Mouse (Mus musculus) kidney, embryonic 15.5 days (tissue): ENCODE measurements around the gene AL607142.1. TPM values are rescaled to one million over a fixed set of nuclear protein-coding genes. Genes with fewer than 3 reads are reported as not detected.

Experiments
- ATAC-seq: fragments of 200-750 bp; cut with Nextera tagmentation; replicated peaks from 2 replicates; pipeline ENCODE4 v1.8.0; 2017; ENCODE audit warnings: moderate TSS enrichment; ENCODE audit not compliant: low FRiP score
- H3K27ac ChIP-seq: fragments of 300-500 bp; sonication (generic); 2 replicates; pipeline ENCODE4 v1.5.1; 2015; ENCODE audit warnings: mild to moderate bottlenecking, inconsistent platforms
- H3K27me3 ChIP-seq: fragments of 300-500 bp; sonication (generic); 2 replicates; pipeline ENCODE4 v1.6.1; 2015; ENCODE audit warnings: inconsistent platforms
- H3K36me3 ChIP-seq: fragments of 300-500 bp; sonication (generic); 2 replicates; pipeline ENCODE4 v1.6.1; 2015; ENCODE audit warnings: inconsistent platforms
- H3K4me1 ChIP-seq: fragments of 300-500 bp; sonication (generic); 2 replicates; pipeline ENCODE4 v1.6.1; 2015; ENCODE audit warnings: inconsistent platforms
- H3K4me2 ChIP-seq: fragments of 300-500 bp; sonication (generic); 2 replicates; pipeline ENCODE4 v1.6.1; 2015; ENCODE audit warnings: moderate library complexity, mild to moderate bottlenecking, inconsistent platforms
- H3K4me3 ChIP-seq: fragments of 300-500 bp; sonication (generic); replicated peaks from 2 replicates; pipeline ENCODE4 v1.5.1; 2015; ENCODE audit warnings: mild to moderate bottlenecking, inconsistent platforms
- H3K9ac ChIP-seq: fragments of 300-500 bp; sonication (generic); 2 replicates; pipeline ENCODE4 v1.6.1; 2015; ENCODE audit warnings: mild to moderate bottlenecking, inconsistent platforms
- H3K9me3 ChIP-seq: fragments of 300-500 bp; sonication (generic); replicated peaks from 2 replicates; pipeline ENCODE4 v1.6.1; 2016; ENCODE audit warnings: inconsistent platforms
- WGBS: fragments of 180-500 bp; shearing (Covaris S2); methylation state at CpG from one replicate; pipeline ENCODE4 v1.1.7; 2015; ENCODE audit warnings: mixed read lengths; 5-methylcytosine and 5-hydroxymethylcytosine counted together
- polyA plus RNA-seq: library from polyadenylated mRNA; unstranded; fragments of >200 nt; fragmentation: Nextera tagmentation; extraction: Ambion mirVana; gene quantifications from 2 replicates; pipeline ENCODE4 v1.2.1, GENCODE M21; 2015

The AL607142.1 gene
- polyA plus RNA-seq = not detected in 2 replicates

GRCm38 (mm10) chr4:120064696-120065095 is at the start of gene AL607142.1:
Gene AL607142.1, plus strand, starts transcription at chr4:120064996.
- peaks cover 7% of the 10 kb centered on the region; the same call in 1 of the 2 replicates for H3K4me1 ChIP-seq
- H3K9me3 ChIP-seq = no peaks in the 10 kb centered on the region
- no peaks in the 10 kb centered on the region for H3K36me3 ChIP-seq
- no peak for ATAC-seq
- H3K4me2 ChIP-seq = no peak within 1 kb of the TSS
- H3K27ac ChIP-seq = no peak within 1 kb of the TSS
- 89% methylated on average over 10 of the region's 10 CpGs for WGBS
- 0 out of 2 replicates have a peak, but pooled peaks cover 3% of the 10 kb centered on the region for H3K27me3 ChIP-seq
- H3K4me3 ChIP-seq = no peak within 1 kb of the TSS
- no peak within 1 kb of the TSS for H3K9ac ChIP-seq

GRCm38 (mm10) chr4:120018426-120018825 is 46.4 kb upstream of the AL607142.1 start:
- no peak overlapping the region for H3K9ac ChIP-seq
- H3K9me3 ChIP-seq = no peaks in the 10 kb centered on the region
- H3K27me3 ChIP-seq = no peaks in the 10 kb centered on the region
- H3K4me1 ChIP-seq = no peaks in the 10 kb centered on the region
- no peak overlapping the region for H3K4me3 ChIP-seq
- 83% methylated on average over 5 of the region's 5 CpGs for WGBS
- no peaks in the 10 kb centered on the region for H3K36me3 ChIP-seq
- ATAC-seq = no peak
- no peak overlapping the region for H3K4me2 ChIP-seq
- H3K27ac ChIP-seq = no peak overlapping the region

GRCm38 (mm10) chr4:120022392-120022791 is 42.4 kb upstream of the AL607142.1 start:
- Histone ChIP-seq H3K36me3 (no peaks in the 10 kb centered on the region), H3K4me2 (no peak overlapping the region), H3K27me3 (no peaks in the 10 kb centered on the region), H3K4me1 (0 out of 2 replicates have a peak, but pooled peaks cover 4% of the 10 kb centered on the region), H3K9me3 (no peaks in the 10 kb centered on the region), H3K27ac (no peak overlapping the region), H3K9ac (no peak overlapping the region), H3K4me3 (no peak overlapping the region)
- ATAC-seq = no peak
- 54% methylated on average over 3 of the region's 3 CpGs for WGBS

GRCm38 (mm10) chr4:120023221-120023840 is 41.5 kb upstream of the AL607142.1 start:
- H3K36me3 ChIP-seq = no peaks in the 10 kb centered on the region
- 0 out of 2 replicates have a peak, but pooled peaks cover 4% of the 10 kb centered on the region for H3K4me1 ChIP-seq
- no peak overlapping the region for H3K4me2 ChIP-seq
- H3K9me3 ChIP-seq = no peaks in the 10 kb centered on the region
- no peak for ATAC-seq
- 92% methylated on average over 4 of the region's 4 CpGs for WGBS
- H3K4me3 ChIP-seq = no peak overlapping the region
- no peak overlapping the region for H3K9ac ChIP-seq
- H3K27me3 ChIP-seq = no peaks in the 10 kb centered on the region
- H3K27ac ChIP-seq = no peak overlapping the region

GRCm38 (mm10) chr4:120024071-120024470 is 40.7 kb upstream of the AL607142.1 start:
- ATAC-seq = no peak
- no peak overlapping the region for H3K9ac ChIP-seq
- no peak overlapping the region for H3K4me2 ChIP-seq
- H3K27me3 ChIP-seq = no peaks in the 10 kb centered on the region
- H3K9me3 ChIP-seq = no peaks in the 10 kb centered on the region
- H3K4me3 ChIP-seq = no peak overlapping the region
- H3K4me1 ChIP-seq = 0 out of 2 replicates have a peak, but pooled peaks cover 4% of the 10 kb centered on the region
- H3K36me3 ChIP-seq = no peaks in the 10 kb centered on the region
- H3K27ac ChIP-seq = no peak overlapping the region
- WGBS = 58% methylated on average over 10 of the region's 10 CpGs

GRCm38 (mm10) chr4:120027671-120028070 is 37.1 kb upstream of the AL607142.1 start:
- 74% methylated on average over 1 of the region's 1 CpGs for WGBS

GRCm38 (mm10) chr4:120029937-120030336 is 34.9 kb upstream of the AL607142.1 start:
- Histone ChIP-seq H3K27ac (no peak overlapping the region), H3K9me3 (no peaks in the 10 kb centered on the region), H3K27me3 (peaks cover 53% of the 10 kb centered on the region), H3K4me2 (no peak overlapping the region), H3K9ac (no peak overlapping the region), H3K4me1 (peaks cover 17% of the 10 kb centered on the region), H3K4me3 (no peak overlapping the region), H3K36me3 (no peaks in the 10 kb centered on the region)
- no peak for ATAC-seq
- WGBS = 88% methylated on average over 1 of the region's 1 CpGs

More at GRCm38 (mm10) chr4:120027671-120028070, 37.1 kb upstream of the AL607142.1 start:
- H3K9ac ChIP-seq = no peak overlapping the region
- H3K9me3 ChIP-seq = no peaks in the 10 kb centered on the region
- H3K4me1 ChIP-seq = peaks cover 9% of the 10 kb centered on the region; the same call in 1 of the 2 replicates
- no peak overlapping the region for H3K27ac ChIP-seq
- no peak overlapping the region for H3K4me2 ChIP-seq
- no peak for ATAC-seq
- no peak overlapping the region for H3K4me3 ChIP-seq
- H3K27me3 ChIP-seq = peaks cover 30% of the 10 kb centered on the region
- H3K36me3 ChIP-seq = no peaks in the 10 kb centered on the region

- peak overlapping the region; percentile 100 for H3K4me2 ChIP-seq
- H3K27ac ChIP-seq = no peak overlapping the region
- peaks cover 17% of the 10 kb centered on the region for H3K4me1 ChIP-seq
- WGBS = under 1% methylated on average over 37 of the region's 70 CpGs
- ATAC-seq = peak; percentile 86
- H3K36me3 ChIP-seq = no peaks in the 10 kb centered on the region
- H3K9ac ChIP-seq = peak overlapping the region; percentile 42
- no peaks in the 10 kb centered on the region for H3K9me3 ChIP-seq
- peak overlapping the region; percentile 61 for H3K4me3 ChIP-seq
- H3K27me3 ChIP-seq = peaks cover 71% of the 10 kb centered on the region
These were observed 32.3 kb upstream of the AL607142.1 start for GRCm38 (mm10) chr4:120032320-120032983.

- ATAC-seq = 0 out of 2 replicates have a peak, but pooled peaks have one; percentile 17
- Histone ChIP-seq H3K4me2 (peak overlapping the region; percentile 100), H3K27me3 (peaks cover 71% of the 10 kb centered on the region)
These were observed 31.8 kb upstream of the AL607142.1 start for GRCm38 (mm10) chr4:120032984-120033355.

GRCm38 (mm10) chr4:120036294-120036693 is 28.5 kb upstream of the AL607142.1 start:
- no peak overlapping the region for H3K4me2 ChIP-seq
- no peaks in the 10 kb centered on the region for H3K9me3 ChIP-seq
- no peaks in the 10 kb centered on the region for H3K36me3 ChIP-seq
- no peak overlapping the region for H3K4me3 ChIP-seq
- peaks cover 17% of the 10 kb centered on the region for H3K4me1 ChIP-seq
- no peak overlapping the region for H3K27ac ChIP-seq
- H3K27me3 ChIP-seq = peaks cover 55% of the 10 kb centered on the region
- WGBS = 85% methylated on average over 4 of the region's 4 CpGs
- no peak for ATAC-seq
- H3K9ac ChIP-seq = no peak overlapping the region

More at GRCm38 (mm10) chr4:120032984-120033355, 31.8 kb upstream of the AL607142.1 start:
- Histone ChIP-seq H3K9me3 (no peaks in the 10 kb centered on the region), H3K36me3 (no peaks in the 10 kb centered on the region), H3K27ac (no peak overlapping the region), H3K9ac (peak overlapping the region; percentile 42), H3K4me3 (peak overlapping the region; percentile 61), H3K4me1 (peaks cover 17% of the 10 kb centered on the region)
- under 1% methylated on average over 38 of the region's 38 CpGs for WGBS

GRCm38 (mm10) chr4:120037007-120037406 is 27.8 kb upstream of the AL607142.1 start:
- no peak overlapping the region for H3K27ac ChIP-seq
- no peaks in the 10 kb centered on the region for H3K9me3 ChIP-seq
- H3K4me2 ChIP-seq = no peak overlapping the region
- no peak overlapping the region for H3K4me3 ChIP-seq
- no peak for ATAC-seq
- no peaks in the 10 kb centered on the region for H3K36me3 ChIP-seq
- H3K27me3 ChIP-seq = peaks cover 48% of the 10 kb centered on the region
- WGBS = 43% methylated on average over 7 of the region's 7 CpGs
- H3K4me1 ChIP-seq = peaks cover 17% of the 10 kb centered on the region
- H3K9ac ChIP-seq = no peak overlapping the region

- H3K9me3 ChIP-seq = no peaks in the 10 kb centered on the region
- H3K27ac ChIP-seq = no peak overlapping the region
- ATAC-seq = no peak
- 83% methylated on average over 2 of the region's 2 CpGs for WGBS
- H3K4me3 ChIP-seq = no peak overlapping the region
- no peaks in the 10 kb centered on the region for H3K4me1 ChIP-seq
- no peak overlapping the region for H3K9ac ChIP-seq
- no peak overlapping the region for H3K4me2 ChIP-seq
- peaks cover 6% of the 10 kb centered on the region; the same call in 1 of the 2 replicates for H3K27me3 ChIP-seq
- H3K36me3 ChIP-seq = no peaks in the 10 kb centered on the region
These were observed 23.3 kb upstream of the AL607142.1 start for GRCm38 (mm10) chr4:120041520-120041919.
